Mouse (Mus musculus) 3134 (cell line): ENCODE results near the gene Dctn2.

ENCODE experiments used
- DNase-seq: peaks from one replicate; pipeline ENCODE4 v3.0.0-alpha.2; 2011; ENCODE audit warnings: low spot score; ENCODE audit not compliant: insufficient read length; ENCODE audit errors: extremely low read depth

Gene Dctn2

DNA sequence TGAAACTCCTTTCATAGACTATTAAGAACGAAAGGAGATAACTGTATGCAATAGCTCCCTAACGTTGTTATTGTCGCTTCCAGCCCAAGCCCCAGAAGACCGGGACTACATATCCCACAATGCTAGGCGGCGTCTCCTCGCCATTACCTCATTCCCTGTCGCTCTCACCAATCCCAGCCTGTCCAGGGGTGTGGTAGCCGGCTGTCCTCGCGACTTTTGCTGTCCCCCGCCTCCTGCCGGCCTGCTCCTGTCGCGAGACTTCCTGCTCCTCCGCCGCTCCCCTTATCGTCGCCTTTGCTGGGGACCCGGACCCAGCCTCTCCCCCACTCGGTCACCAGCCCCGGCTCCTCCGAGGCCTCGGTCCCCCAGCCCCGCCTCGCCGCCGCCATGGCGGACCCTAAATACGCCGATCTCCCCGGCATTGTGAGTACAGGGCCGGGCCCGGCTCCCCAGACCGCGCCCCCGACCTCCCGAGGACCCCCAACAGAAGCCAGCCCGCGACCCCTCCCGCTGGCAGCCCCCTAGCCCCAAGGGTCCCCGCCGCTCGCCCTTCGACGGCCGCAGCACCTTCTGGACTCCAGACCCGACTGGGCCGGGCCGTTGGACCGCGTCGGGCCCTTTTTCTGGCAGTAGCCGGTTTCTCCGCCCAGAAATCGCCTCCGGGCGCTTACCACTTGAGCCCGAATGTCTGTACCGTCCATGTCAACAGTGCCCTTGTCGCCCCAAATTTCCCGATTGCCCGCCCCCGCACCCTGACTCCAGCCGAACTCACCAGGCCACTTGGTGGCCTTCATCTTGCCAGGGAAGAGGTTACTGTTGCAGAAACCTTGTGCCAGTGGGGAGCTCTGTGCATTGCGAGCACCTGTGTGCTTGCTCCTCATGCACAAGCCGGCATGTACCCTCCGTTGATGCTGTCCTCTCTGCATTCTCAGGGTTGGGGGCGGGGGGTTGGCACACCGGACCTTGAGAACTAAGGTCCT is at the start of gene Dctn2:
TSS of gene Dctn2 (plus strand) at position 257 of the 980 bp plus-strand sequence.
- DNase-seq: peak; percentile 92

DNA sequence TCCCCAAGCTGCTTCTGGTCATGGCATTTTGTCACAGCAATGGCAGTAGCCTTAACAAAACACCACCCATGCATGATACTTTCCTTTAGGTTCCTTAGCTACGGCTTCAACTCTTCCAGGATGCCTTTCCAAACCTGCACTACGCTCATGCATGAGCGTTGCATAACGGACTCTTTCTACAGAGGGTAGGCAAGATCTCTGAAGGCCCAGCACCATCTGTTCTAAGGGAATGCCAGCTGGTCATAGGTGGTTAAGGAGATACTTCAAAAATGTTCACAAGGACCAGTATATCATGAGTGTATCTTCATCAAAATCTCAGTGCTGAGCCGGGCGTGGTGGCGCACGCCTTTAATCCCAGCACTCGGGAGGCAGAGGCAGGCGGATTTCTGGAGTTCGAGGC is 49.7 kb upstream of the Dctn2 start:
- DNase-seq: no peak

DNA sequence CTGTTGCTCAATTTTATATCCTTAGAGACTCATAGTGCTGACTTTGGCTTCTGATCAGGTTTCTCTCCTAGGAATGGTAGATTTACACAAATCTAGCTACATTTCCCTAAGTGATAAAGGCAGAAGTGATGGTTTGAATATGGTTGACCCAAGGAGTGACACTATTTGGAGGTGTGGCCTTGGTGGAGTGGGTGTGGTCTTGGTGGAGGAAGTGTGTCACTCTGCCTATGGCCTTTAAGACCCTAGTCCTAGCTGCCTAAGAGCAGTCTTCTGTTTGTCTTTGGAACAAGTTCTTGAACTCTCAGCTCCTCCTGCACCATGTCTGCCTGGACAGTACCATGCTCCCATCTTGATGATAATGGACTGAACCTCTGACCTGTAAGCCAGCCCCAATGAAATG is 49.0 kb upstream of the Dctn2 start:
- DNase-seq: no peak

DNA sequence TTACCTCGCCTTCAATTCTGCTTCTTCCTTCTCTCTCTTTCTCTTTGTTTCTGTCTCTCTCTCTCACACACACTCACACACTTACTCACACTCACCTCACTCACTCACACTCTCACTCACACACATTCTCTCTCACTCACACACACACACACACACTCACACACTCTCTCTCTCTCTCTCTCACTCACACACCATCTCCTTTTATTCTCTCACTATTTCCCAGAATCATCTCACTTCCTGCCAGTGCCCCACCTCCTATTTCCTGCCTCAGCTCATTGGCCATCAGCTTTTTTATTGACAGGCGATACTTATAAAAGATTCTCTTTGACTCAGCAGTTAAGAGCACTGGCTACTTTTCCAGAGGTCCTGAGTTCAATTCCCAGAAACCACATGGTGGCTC is 47.8 kb upstream of the Dctn2 start:
- no peak for DNase-seq

DNA sequence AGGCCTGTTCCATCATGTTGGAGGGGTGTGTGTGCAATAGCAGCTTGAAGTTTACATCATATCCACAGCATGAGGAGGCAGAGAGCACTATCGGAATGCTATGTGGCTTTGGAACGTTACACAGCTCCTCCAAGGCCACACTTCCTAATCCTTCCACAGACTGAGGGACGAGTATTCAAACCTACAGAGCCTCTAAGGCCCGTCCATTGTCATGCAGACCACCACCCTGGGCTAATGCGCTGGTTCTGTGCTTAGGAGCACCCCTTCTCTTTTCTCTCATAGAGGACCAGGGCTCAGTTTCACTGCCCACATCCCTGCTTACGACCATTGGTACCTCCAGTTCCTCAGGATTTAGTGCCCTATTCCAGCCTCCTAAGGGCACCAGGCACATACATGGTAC is 41.0 kb upstream of the Dctn2 start:
- no peak for DNase-seq

DNA sequence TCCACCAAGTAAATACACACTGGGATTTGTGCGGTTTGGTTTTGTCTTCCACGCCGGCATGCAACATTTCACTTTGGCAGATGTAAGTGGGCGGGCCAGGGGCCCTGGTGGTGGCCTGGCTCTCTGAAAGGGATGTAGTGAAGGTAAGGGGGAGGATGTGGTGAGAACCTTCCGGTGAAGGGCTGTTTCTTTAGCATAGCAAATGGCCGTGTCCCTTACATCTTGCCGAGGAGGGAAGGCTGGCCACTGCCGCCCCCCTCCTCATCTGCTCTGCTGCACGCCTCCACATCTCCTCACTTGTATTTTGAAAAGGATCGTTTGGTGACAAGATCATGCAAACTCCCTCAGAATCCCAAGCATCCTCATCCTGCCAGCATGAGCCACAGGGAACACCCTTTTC is 40.4 kb upstream of the Dctn2 start:
- DNase-seq: no peak

DNA sequence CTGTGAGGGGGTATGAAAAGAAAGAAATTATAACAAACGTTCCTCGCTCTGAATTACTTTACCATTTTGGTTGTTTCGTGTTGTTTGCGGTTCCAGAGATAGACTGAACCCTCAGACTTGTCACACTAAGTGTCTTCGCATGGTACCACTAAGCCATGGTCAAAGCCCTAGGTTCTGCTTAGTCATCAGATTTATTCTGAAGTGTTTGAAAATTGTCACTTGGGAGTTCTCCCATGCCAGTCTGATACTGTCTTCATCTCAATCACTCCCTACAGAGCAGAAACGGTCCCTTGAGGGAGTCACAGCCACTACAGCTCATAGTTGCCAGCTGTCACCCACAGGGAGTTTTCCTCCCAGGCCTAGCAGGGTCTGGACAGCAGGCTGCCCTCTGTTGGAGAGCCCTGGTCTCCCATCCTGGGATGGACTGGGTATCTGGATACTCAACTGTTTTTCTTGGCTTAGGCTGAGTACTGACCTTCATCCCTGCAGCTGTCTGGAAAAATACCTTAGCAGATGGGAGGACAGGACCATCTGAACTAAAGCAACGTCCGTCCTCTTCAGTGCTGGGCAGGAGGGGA is 39.8 kb upstream of the Dctn2 start:
- no peak for DNase-seq

DNA sequence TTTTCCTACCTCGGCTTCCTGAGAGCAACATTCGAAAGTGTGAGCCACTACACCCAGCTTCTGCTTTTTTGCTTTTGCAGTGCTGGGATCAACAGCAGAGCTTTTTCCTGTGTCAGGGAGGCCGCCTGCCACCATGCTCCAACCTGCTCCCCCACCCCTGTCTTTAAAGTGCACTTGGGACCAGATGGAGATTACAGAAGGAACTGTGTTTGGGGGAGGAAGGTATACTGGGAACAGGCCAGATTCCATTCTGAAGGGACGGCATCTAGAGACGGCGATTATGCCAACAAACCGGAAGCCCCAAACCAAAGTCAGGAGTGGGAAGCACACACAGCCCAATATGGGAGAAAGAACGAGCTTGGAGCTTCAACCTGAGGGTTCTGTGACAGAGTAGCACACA is 39.0 kb upstream of the Dctn2 start:
- DNase-seq: no peak

DNA sequence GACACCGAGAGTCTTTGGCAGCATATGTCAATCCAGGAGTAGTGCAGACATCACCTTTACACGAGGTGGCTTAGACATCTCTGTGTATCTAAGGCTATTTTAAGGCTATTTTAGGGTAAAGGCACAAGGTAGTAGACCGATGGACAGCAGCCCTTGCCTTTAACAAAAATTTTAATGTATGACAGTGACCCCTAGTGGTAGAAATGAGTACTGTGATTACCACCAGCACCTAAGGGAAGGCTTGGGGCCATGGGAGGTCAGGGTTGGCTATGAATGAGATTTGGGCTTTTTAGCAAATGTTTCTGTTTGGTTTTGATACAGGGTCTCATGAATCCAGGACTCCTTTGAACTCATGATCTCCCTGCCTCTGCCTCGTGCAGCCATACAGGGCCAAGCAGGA is 37.3 kb upstream of the Dctn2 start:
- DNase-seq: no peak

DNA sequence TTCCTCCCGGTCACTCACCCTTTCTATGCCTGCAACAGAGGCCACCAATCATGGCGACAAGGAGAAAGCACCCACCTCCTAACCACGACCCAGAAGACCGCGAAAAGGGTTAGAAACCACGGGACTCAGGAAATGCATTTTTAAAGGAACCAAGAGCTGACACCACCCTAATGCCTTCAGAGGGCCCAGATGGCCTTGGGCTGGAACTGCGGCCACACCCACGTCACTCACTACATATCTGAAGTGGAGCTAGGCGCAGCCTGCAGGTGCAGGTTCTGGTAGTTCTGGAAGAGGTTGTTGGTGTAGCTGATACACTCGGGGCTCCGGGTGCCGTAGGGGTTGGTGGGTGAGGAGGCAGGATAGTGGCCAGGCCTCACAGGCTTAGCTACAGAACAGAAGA is 35.5 kb upstream of the Dctn2 start:
- DNase-seq: no peak

DNA sequence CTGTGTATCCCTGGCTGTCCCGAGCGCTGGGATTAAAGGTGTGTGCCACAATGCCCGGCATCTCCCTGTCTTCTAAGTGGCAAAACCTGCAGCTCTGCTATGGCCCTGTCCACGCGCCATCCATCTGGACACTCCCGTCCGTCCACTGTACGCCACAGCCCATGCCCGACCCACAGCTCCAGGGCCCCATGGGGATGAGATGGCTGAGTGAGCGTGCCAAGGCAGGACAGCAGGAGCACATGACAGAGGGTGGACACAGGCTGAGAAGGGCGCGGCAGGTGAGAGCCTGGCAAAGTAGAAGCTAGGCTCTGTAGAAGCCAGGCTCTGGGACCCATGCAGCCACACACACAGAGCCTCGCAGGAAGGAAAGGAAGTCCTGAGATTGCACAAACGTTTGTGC is 34.4 kb upstream of the Dctn2 start:
- DNase-seq: no peak

DNA sequence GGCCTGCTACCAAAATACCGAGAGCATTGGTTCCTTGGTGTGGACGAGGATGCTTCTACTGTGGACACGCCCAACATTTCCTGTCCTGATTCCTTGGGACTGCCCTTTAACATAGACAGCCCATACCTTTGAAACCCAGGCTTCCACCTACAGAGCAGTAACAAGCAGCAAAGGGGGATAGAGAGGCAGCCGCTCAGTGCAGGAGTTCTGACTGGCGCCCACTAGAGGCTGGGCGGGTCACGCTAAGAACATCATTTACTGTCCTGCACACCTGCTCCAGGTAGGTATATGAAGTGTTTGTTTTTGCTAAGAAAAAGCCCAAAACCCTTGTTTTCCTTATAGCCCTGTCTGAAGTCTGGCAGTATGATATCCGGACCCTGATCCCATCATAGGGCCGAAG is 33.0 kb upstream of the Dctn2 start:
- DNase-seq: no peak

DNA sequence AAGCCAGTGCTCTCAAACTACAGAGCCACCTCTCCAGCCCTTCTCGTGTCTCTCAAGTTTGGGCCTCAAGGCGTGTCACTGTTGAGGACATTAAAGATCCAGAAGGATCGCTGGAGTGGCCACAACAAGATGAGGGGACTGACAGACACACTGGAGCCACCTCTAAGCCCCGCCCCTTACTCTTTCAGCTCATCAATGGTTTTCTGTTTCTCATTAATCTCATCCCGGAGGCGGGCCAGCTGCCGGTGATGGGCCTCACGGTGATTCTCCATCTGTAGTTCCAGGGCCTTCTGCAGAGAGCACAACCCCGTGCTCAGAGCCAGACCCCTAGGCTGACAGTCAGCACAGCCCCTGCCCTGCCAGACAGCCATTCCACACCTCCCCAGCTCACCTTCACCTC is 29.6 kb upstream of the Dctn2 start:
- DNase-seq: no peak

DNA sequence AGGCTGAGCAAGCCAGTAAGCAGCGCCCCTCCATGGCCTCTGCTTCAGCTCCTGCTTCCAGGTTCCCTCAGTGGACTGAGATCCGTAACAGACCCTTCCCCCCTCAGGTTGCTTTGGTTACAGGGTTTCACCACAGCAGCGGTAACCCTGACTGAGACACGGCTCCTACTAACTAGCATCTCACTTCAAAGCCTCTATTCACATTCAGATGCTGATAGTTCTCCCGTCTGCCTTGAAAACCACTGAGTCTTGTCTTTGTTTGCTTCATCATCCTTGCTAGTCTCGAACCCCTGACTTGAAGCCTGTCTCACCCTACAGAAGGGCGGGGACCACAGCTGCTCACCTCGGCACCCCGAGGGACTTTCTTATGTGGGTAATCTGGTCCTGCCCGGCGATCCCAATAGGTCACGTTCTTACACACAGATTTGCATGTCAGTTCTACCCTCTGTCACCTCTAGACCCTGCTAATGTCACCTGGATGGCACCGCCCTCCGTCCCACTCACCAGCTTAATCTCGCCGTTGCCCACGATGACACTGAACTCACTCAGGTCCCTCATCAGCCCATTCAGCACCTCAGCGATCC is 27.8 kb upstream of the Dctn2 start:
- DNase-seq: no peak

DNA sequence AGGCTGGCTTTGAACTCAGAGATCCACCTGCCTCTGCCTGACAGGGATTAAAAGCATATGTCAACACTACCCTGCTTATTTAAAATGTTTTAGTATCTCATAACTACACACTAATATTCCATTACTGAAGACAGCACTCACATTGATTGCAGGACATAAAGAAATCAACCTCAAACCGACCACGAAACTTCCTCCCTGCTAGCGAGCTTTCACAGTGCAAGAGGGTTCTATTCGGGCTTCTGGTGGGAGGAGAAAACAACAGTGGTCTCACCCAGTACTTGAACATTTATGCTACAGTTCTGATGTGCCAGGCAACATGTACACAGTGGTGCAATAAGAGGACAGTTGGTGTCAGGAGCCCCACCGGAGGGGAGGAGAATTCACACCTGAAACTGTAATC is 15.4 kb upstream of the Dctn2 start:
- DNase-seq: no peak

DNA sequence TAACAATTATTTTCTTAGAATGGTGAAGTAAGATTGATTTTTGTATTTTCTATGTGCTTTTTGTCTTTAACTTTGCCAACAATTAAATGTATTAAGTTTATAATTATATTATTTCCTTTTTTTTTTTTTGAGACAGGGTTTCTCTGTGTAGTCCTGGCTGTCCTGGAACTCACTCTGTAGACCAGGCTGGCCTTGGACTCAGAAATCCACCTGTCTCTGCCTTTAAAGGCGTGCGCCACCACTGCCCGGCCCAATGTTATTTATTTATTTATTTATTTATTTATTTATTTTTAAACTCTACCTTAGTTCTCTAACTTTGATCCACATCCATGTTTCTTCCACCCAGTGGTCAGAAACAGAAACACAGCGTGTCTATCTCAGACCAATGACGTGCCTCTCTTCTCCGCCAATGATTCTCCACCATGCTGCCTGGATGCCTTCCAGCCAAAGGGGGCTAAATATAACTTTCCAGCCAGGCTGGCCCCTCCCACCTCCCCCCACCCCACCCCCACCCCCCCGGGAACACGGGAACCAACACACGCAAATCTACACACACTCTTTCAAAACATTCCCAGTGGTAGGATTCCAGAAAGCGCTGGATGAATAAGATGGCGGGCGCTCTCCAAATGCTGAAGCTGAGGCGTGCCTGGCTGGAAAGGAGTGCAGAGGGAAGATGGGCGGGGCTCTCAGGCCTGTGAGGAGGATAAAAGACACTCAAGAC is 10.4 kb upstream of the Dctn2 start:
- no peak for DNase-seq

DNA sequence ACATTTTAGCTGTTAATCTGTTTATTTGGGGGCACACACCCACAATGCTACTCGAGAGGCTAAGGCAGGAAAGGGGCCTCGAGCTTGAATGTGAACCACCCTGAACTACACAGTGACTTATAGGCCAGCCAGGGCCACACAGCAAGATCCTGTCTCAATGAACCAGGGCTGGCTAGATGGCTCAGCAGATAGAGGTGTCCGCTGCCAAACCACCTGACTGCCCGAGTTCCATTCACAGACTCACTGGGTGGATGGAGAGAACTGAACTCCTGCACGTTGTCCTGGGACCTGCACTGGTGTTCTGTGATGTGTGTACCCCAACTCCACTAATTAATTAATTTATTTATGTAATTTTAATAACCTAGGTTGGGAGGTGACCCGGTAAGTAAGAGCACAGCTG is 8.4 kb upstream of the Dctn2 start:
- no peak for DNase-seq

DNA sequence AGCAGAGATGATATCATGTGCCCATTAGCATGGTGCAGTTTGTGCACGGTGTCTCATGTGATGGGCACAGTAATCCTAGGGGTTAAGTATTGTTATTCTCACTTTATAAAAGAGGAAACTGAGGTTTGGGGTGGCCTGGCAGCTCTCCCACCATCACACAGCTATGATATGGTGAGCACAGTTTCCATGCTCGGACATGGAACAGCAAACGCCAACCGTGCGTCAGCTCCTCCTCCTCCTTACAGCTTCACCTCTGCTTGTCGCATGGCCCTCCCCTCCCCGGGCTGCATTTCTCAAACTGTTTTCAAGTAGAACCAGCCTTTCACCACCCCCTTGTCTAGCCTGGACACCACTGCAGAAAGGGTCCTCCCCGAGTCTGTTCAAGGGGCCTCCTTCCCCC is 7.7 kb upstream of the Dctn2 start:
- DNase-seq: no peak

DNA sequence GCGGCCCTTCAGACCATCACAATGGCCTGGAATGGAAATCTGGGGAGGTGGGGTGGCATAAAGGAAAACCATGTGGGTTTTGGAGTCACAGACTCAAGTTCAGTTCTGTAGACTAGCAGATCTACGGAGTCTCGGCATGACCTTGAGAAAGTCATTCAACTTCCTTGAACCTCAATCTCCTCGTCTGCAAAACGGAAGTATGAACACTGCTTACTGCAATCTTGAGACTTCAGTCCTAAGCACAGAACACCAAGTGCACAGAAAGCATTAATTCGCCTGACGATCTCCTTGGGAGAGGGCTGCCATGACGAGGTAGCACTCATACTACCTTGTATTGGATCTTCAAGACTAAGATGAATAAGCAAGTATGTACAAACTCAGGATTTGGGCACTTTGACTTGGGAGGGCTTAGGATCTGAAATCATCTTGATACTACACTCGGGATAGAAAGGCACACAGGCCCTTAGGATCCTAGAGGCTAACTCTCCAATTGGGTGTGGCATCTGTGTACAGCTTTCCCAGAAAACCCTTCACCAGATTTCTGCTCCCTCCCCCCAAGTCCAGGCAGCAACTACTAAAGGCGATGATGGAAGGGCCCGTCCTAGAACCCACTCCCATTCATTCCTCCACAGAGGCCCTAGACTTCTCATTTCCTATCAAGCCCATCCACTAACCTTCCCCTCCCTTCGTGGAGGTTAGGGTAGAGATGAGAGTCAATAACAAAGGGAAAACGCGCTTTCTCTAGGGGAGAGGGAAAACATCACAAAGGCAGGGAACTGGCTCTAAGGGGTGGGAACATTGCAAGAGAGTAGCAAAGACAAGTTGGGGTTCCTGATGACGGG is 4.2 kb upstream of the Dctn2 start:
- no peak for DNase-seq
